Mouse (Mus musculus): ENCODE results near the gene Ssh1.
A peak's percentile ranks its signal among the peaks of the same experiment; 100 is the strongest.

The Ssh1 gene

DNA sequence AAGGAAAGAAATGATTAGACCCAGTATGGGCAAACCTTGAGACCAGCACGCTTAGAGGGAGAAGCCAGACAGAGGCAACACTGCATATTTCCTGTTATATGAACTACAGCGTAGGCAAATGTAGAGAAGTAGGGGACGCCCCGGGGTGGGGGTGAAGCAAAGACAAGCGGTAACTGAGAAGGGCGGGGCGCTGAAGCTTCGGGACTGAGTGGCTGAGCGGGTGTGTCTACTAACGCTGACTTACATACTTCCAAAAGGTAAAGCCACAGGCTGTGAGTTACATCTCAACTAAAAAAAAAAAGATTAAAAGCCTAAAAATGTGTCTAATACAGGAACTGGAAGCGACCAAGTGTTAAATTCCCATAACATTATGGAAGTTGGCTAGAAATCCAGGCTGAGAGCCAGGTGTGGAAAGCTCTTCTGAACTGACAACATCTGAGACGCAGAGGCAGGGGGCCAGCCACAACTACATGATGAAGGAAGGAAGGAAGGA lies 1.3 kb downstream of the Ssh1 start:
- DNase-seq (ENCODE audit: low spot score) = no peak

- no peak for DNase-seq (ENCODE audit: low spot score)
These were observed 2.6 kb downstream of the Ssh1 start for GRCm38 (mm10) chr5:113991141-113991540.

GRCm38 (mm10) chr5:113990593-113990992 lies 3.1 kb downstream of the Ssh1 start:
- DNase-seq (ENCODE audit: low spot score) = no peak

DNA sequence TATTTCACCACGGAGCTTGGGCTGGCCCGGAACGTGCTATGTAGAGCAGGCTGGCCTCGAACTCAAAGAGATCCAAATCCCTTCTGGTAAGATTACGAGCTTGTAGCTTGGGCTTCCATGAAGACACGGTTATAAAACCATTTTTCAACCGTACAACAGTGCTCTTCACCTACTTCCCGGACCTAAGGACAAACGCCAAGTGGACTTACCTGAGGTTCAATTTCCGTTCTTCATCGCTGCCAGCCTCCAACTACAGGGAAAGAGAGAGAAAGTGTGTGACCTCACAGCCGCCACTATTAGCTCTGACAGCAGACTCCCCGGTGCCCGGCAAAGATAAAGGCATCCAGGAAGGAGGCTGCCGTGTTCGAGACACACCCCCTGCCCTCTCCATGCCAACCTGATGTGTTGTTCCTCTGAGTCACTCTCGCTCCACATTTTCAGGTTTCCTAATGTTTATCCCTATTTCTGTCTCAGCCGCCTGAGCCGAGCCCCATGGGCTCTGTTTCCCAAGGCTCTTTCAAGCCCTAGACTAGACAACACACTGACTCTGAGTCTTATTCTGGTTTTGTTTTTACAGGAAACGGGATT lies 4.2 kb downstream of the Ssh1 start:
- DNase-seq (ENCODE audit: low spot score) = no peak

DNA sequence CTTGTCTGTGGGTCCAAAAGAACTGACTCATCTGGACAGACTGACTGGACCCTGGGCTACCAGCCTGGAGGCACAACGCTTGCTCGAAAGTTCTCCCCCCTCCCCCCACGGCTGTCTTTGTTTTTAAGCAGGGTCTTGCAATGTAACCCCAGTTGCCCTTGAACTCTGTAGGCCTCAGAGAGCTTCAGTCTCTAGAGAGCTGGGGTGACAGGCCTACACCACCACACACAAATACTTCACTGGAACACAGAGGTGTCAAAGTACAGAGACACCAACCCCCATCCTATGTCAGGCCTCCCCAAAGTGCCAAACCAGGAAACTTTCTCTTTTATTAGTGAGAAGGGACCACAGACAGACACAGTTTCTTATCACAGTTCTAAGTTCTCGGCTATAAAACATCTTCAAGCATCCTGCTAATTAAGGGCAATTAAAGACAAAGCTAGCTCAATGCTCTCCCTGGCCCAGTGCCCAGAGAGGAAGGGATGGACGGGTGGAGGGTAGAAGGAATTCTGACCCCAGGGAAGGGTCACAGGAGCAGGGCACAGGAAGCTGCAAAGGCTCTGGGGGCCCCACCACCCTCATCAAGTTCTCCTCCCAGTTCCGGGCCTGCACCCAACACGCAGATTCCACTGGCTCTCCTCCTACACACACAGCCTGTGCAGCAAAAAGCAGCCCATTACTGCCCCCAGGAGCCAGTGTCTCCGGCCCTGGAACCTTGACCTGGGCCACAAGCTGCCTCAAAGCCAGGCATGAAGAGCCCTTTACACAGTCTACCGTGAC lies 7.3 kb downstream of the Ssh1 start:
- peak; percentile 67 for DNase-seq (ENCODE audit: low spot score)

- DNase-seq (ENCODE audit: low spot score) = no peak
These were observed 8.0 kb downstream of the Ssh1 start for GRCm38 (mm10) chr5:113985737-113986136.

GRCm38 (mm10) chr5:113984025-113984740 lies 9.5 kb downstream of the Ssh1 start:
- no peak for DNase-seq (ENCODE audit: low spot score)

- no peak for DNase-seq (ENCODE audit: low spot score)
These were observed 10.2 kb downstream of the Ssh1 start for GRCm38 (mm10) chr5:113983541-113983940.

DNA sequence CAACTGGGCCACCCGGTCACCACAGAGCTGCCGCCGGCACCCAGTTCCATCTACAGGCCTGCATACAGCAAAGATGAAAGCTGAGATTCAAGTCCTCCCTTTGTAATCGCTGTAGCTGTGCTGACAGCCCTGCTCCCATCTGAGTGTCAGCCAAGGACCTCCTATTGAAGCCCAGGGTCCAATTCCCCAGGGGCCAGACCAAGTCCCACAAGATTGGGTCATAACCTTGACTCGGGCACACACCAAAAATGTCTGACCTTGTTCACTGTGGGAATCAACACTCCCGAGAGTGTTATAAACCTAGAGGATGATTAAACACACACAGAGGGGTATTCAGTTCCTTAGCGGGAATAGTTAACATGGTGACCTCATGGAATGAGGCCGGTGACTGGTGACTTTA lies 11.9 kb downstream of the Ssh1 start:
- DNase-seq (ENCODE audit: low spot score) = no peak

- no peak for DNase-seq (ENCODE audit: low spot score)
These were observed 12.5 kb downstream of the Ssh1 start for GRCm38 (mm10) chr5:113981171-113981570.

DNA sequence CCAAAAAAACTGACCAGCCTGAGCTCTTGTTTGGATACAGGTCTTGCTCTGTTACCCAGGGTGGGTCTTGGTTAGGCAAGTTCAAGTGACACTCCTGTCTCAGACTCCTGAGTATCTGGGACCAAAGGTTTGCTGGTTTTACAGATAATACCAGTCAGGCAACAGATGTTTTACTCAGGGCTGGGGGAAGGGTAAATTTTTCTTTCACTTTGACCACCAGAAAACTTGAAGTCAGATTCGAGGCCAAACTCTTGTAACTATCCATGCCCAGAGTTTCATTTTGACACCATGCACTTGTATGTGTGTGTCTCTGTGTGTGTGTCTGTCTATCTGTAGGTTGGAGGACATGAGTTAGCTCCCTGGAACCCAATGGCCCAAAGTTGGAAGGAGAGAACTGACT lies 13.2 kb downstream of the Ssh1 start:
- DNase-seq (ENCODE audit: low spot score) = no peak

DNA sequence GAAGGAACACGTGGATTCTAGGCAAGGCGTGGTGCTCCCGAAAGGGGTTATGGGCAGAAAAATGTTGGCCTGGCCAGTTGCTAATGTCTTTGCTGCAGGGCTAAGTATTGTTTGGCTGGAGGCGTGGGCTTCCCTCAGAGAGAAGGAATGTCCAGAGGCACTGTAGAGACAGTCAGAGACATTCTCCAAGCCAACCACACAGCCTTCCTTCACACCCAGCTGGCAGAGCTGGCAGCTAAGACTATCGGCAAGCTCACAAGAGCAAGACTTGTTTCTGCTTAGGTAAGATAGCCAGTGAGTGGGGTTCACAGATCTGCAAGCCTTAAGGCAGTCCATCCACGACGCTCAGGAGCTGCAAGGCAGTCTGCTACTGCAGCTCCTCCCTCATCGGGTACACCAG lies 16.4 kb downstream of the Ssh1 start:
- DNase-seq (ENCODE audit: low spot score) = no peak

- DNase-seq (ENCODE audit: low spot score) = no peak
These were observed 17.1 kb downstream of the Ssh1 start for GRCm38 (mm10) chr5:113976597-113976996.

GRCm38 (mm10) chr5:113975538-113976215 lies 18.0 kb downstream of the Ssh1 start:
- DNase-seq (ENCODE audit: low spot score) = no peak

DNA sequence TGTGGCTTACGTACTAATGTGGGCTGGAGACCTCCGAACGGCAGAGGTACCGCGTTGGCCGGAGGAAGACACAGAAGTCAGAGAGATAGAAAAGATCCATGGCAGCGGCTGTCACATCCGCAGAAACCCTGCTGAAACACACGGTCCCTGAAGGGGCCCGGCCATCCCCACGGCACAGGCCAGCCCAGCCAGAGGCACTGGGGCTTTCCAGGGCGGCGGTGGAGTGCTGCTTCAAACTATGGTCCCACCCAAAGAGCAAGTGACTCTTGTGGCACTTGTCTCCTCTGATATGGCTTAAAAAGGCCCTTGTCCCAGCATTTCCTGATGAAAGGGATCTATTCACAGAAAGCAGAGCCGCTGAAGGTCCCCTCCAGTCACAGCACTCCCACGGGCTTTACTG lies 19.1 kb downstream of the Ssh1 start:
- DNase-seq (ENCODE audit: low spot score) = no peak

GRCm38 (mm10) chr5:113973790-113974189 lies 19.9 kb downstream of the Ssh1 start:
- DNase-seq (ENCODE audit: low spot score) = no peak

GRCm38 (mm10) chr5:113972589-113973515 lies 20.8 kb downstream of the Ssh1 start:
- no peak for DNase-seq (ENCODE audit: low spot score)

- DNase-seq (ENCODE audit: low spot score) = no peak
These were observed 22.2 kb downstream of the Ssh1 start for GRCm38 (mm10) chr5:113971434-113971960.

GRCm38 (mm10) chr5:113968371-113968770 lies 25.3 kb downstream of the Ssh1 start:
- peak; percentile 52 for DNase-seq (ENCODE audit: low spot score)

GRCm38 (mm10) chr5:113966452-113967150 lies 27.1 kb downstream of the Ssh1 start:
- no peak for DNase-seq (ENCODE audit: low spot score)
